Mouse (Mus musculus): ENCODE data around the gene Gas2l2. TPM values are rescaled to one million over a fixed set of nuclear protein-coding genes. Genes with fewer than 3 reads are reported as not detected.

The Gas2l2 gene
- not detected in 2 replicates for polyA plus RNA-seq (2011; ENCODE audit: insufficient read depth, insufficient read length, low replicate concordance, missing spikeins)

GRCm38 (mm10) chr11:83429355-83429754 lies at the start of gene Gas2l2:
Gene Gas2l2 (minus strand): TSS chr11:83429455.
- Histone ChIP-seq H3K4me1 (ENCODE audit: control insufficient read depth, insufficient read depth, low read length) (peaks cover 1% of the 10 kb centered on the region; the same call in 1 of the 2 replicates), H3K27ac (ENCODE audit: control insufficient read depth, insufficient read depth, low read depth, low read length, poor library complexity) (no peak within 1 kb of the TSS), H3K4me3 (replicated peaks; ENCODE audit: control insufficient read depth, low read depth, low read length) (no peak within 1 kb of the TSS)
- WGBS = 81% methylated on average over 5 of the region's 5 CpGs
- no peak for TF ChIP-seq CTCF (IDR thresholded peaks at IDR 0.05; ENCODE audit: control insufficient read depth, insufficient read depth, low read length)
- TF ChIP-seq POLR2A (IDR thresholded peaks at IDR 0.05; ENCODE audit: borderline replicate concordance, control insufficient read depth, low read depth, low read length) = no peak

- TF ChIP-seq CTCF (IDR thresholded peaks at IDR 0.05; ENCODE audit: control insufficient read depth, insufficient read depth, low read length) (no peak), POLR2A (IDR thresholded peaks at IDR 0.05; ENCODE audit: borderline replicate concordance, control insufficient read depth, low read depth, low read length) (no peak)
- Histone ChIP-seq H3K4me1 (ENCODE audit: control insufficient read depth, insufficient read depth, low read length) (no peaks in the 10 kb centered on the region; the same call in 1 of the 2 replicates), H3K27ac (ENCODE audit: control insufficient read depth, insufficient read depth, low read depth, low read length, poor library complexity) (peak overlapping the region; percentile 93), H3K4me3 (replicated peaks; ENCODE audit: control insufficient read depth, low read depth, low read length) (peak overlapping the region; percentile 81)
- WGBS = under 1% methylated on average over 51 of the region's 52 CpGs
Measured at GRCm38 (mm10) chr11:83473235-83474016, 44.2 kb upstream of the Gas2l2 start.

GRCm38 (mm10) chr11:83472324-83473234 lies 43.3 kb upstream of the Gas2l2 start, which contains the start of gene Taf15:
Gene Taf15 (plus strand): TSS chr11:83473086.
- TF ChIP-seq CTCF (IDR thresholded peaks at IDR 0.05; ENCODE audit: control insufficient read depth, insufficient read depth, low read length) (peak; percentile 57), POLR2A (IDR thresholded peaks at IDR 0.05; ENCODE audit: borderline replicate concordance, control insufficient read depth, low read depth, low read length) (peak; percentile 86; the same call in 1 of the 2 replicates)
- H3K4me3 ChIP-seq (replicated peaks; ENCODE audit: control insufficient read depth, low read depth, low read length) = peak within 1 kb of the TSS; percentile 81
- 1% methylated on average over 66 of the region's 66 CpGs for WGBS
- no peaks in the 10 kb centered on the region; the same call in 1 of the 2 replicates for H3K4me1 ChIP-seq (ENCODE audit: control insufficient read depth, insufficient read depth, low read length)
- H3K27ac ChIP-seq (ENCODE audit: control insufficient read depth, insufficient read depth, low read depth, low read length, poor library complexity) = peak within 1 kb of the TSS; percentile 93

- Histone ChIP-seq H3K27ac (ENCODE audit: control insufficient read depth, insufficient read depth, low read depth, low read length, poor library complexity) (no peak overlapping the region), H3K4me3 (replicated peaks; ENCODE audit: control insufficient read depth, low read depth, low read length) (no peak overlapping the region), H3K4me1 (ENCODE audit: control insufficient read depth, insufficient read depth, low read length) (peaks cover 1% of the 10 kb centered on the region; the same call in 1 of the 2 replicates)
- TF ChIP-seq POLR2A (IDR thresholded peaks at IDR 0.05; ENCODE audit: borderline replicate concordance, control insufficient read depth, low read depth, low read length) (no peak), CTCF (IDR thresholded peaks at IDR 0.05; ENCODE audit: control insufficient read depth, insufficient read depth, low read length) (no peak)
- WGBS = 87% methylated on average over 2 of the region's 2 CpGs
Measured at GRCm38 (mm10) chr11:83471766-83472165, 42.5 kb upstream of the Gas2l2 start.

GRCm38 (mm10) chr11:83468765-83469164 lies 39.5 kb upstream of the Gas2l2 start:
- H3K4me1 ChIP-seq (ENCODE audit: control insufficient read depth, insufficient read depth, low read length) = peaks cover 1% of the 10 kb centered on the region; the same call in 1 of the 2 replicates
- H3K4me3 ChIP-seq (replicated peaks; ENCODE audit: control insufficient read depth, low read depth, low read length) = no peak overlapping the region
- no peak overlapping the region for H3K27ac ChIP-seq (ENCODE audit: control insufficient read depth, insufficient read depth, low read depth, low read length, poor library complexity)
- TF ChIP-seq CTCF (IDR thresholded peaks at IDR 0.05; ENCODE audit: control insufficient read depth, insufficient read depth, low read length) (no peak), POLR2A (IDR thresholded peaks at IDR 0.05; ENCODE audit: borderline replicate concordance, control insufficient read depth, low read depth, low read length) (no peak)
- WGBS = 93% methylated on average over 3 of the region's 3 CpGs

GRCm38 (mm10) chr11:83467120-83467652 lies 37.9 kb upstream of the Gas2l2 start:
- TF ChIP-seq CTCF (IDR thresholded peaks at IDR 0.05; ENCODE audit: control insufficient read depth, insufficient read depth, low read length) = no peak
- TF ChIP-seq POLR2A (IDR thresholded peaks at IDR 0.05; ENCODE audit: borderline replicate concordance, control insufficient read depth, low read depth, low read length) = no peak
- 10% methylated on average over 11 of the region's 11 CpGs for WGBS
- peaks cover 1% of the 10 kb centered on the region; the same call in 1 of the 2 replicates for H3K4me1 ChIP-seq (ENCODE audit: control insufficient read depth, insufficient read depth, low read length)
- H3K27ac ChIP-seq (ENCODE audit: control insufficient read depth, insufficient read depth, low read depth, low read length, poor library complexity) = no peak overlapping the region
- no peak overlapping the region for H3K4me3 ChIP-seq (replicated peaks; ENCODE audit: control insufficient read depth, low read depth, low read length)

GRCm38 (mm10) chr11:83465976-83466375 lies 36.7 kb upstream of the Gas2l2 start:
- Histone ChIP-seq H3K4me3 (replicated peaks; ENCODE audit: control insufficient read depth, low read depth, low read length) (no peak overlapping the region), H3K4me1 (ENCODE audit: control insufficient read depth, insufficient read depth, low read length) (peaks cover 1% of the 10 kb centered on the region; the same call in 1 of the 2 replicates), H3K27ac (ENCODE audit: control insufficient read depth, insufficient read depth, low read depth, low read length, poor library complexity) (no peak overlapping the region)
- WGBS = 49% methylated on average over 2 of the region's 2 CpGs
- no peak for TF ChIP-seq POLR2A (IDR thresholded peaks at IDR 0.05; ENCODE audit: borderline replicate concordance, control insufficient read depth, low read depth, low read length)

Data from bone marrow, adult 2 months (tissue).